Mouse (Mus musculus) cerebellum, adult 9-10 months (tissue): Measurements from ENCODE around the gene Prr3.
"Not testable (repeated sequence)": the region's sequence is repeated elsewhere in the genome, so short reads cannot be mapped to it uniquely, and the experiment has no call there.

ENCODE experiments used
- DNase-seq: peaks from one replicate; pipeline ENCODE4 v3.0.0; 2022

Prr3 gene

DNA sequence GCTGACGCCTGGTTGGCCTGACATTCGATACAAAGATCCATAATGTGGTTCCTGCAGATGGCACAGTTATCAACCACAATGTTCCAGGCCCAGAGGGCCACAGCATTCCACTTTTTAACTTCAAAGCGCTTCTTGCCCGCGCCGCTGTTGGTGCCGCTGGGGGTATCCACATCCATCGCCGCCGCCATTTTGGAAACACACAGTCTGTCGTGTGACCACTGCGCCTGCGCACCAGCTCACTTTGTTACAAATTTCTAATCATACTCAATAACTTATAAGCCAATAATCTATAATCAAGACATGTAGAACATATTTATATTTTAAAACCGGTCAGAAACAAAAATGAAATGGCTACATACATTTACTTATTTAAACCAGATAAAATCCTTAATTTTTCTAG lies 44.3 kb downstream of the Prr3 start:
- DNase-seq, result not testable (repeated sequence)

DNA sequence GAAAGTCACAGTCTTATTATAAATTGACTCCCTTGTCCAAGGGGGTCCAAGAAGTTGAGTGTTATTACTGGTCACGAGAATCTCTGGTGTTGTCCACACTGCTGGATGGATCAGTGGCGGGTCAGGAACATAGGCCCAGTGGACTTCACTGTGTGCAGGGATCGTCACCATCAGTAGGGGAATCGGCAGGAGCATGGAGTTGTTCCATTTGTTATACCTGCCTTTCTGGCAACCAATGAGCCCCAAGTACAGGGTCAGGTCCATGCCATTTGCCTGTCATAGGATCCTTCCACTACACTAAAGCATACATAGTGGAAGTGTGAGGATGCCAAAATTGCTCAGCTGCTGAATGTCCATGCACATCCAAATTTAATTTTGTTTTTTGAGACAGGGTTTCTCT lies 47.4 kb downstream of the Prr3 start:
- no peak for DNase-seq

DNA sequence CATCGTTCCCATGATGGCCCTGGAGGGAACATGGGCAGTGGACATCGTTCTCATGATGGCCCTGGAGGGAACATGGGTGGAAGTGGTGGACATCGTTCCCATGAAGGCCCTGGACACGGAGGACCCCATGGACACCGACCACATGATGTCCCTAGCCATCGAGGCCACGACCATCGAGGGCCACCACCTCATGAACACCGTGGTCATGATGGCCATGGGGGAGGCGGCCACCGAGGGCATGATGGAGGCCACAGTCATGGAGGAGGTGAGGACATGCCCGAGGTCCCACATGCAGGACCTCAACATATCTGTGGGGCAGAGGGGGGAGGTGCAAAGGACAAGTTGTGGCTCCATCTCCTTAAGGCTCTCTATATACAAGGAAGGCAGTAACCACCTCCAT lies 49.4 kb downstream of the Prr3 start:
- DNase-seq, result no peak

DNA sequence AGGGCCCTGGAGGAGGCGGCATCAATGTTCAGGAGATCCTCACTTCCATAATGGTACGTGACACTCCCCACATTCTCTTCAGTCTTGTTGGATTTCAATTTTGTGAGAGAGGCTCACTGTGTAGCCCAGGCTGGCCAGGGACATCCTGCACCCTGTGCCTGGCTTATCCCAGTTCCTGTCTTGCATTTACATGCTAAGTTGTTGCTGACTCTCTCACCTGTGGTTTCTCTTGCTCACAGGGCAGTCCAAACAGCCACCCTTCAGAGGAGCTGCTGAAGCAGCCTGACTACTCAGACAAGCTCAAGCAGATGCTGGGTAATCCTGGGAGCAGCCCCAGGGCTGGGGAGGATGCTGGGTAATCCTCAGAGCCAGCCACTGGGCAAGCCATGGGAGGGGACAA lies 50.5 kb downstream of the Prr3 start:
- no peak for DNase-seq

DNA sequence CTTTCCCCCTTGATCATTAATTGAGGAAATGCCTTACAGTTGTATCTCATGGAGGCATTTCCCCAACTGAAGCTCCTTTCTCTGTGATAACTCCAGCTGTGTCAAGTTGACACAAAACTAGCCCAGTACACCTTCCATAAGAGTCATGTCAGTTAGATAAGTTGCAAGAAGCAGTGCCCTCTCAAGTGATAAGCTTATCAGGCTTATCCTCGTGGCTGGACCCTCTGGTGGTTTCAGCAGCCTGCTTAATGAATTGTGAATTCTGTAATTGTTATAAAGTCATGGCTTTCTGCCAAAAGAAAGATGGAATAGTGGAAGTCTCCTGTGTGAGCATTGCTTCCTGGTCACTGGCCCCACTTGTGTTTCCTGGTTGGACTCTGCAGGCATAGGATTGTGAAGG lies 52.6 kb downstream of the Prr3 start:
- DNase-seq, result no peak

DNA sequence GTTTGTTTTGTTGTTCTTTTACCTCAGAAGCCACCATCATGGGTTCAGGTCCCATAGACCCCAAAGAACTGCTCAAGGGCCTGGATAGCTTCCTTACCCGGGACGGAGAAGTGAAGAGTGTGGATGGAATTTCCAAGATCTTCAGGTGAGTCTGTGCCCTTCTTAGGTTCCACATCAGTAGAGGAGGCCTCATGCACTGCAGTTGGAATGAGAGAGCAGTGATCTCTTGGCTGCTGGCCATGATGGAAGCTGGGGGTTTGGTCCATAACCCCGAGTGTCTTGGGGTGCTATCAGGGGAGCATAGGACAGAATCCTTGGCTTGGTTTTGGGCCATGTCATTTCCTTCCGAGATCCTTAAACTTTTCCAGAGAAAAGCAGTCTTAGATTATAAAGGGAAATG lies 56.8 kb downstream of the Prr3 start:
- DNase-seq, result no peak

DNA sequence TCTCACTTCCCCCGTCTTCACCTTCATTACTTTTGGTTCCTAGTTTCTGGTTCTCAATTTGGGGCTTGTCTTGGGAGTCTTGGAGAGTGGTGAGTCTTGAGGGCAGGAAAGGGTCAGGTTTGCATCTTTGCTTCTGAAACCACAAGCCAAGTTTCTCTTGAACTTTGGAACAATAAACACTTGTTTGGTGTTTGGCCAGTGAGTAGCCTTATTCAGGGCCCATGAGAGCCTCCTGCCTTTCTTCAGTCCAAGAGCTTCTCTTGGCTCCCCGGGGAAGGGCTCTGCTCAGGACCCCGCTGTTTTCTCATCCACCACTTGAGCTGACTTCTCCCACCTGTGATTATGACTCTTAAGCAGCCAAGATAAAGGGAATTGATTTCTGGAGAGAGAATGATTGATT lies 57.5 kb downstream of the Prr3 start:
- DNase-seq, result peak; percentile 34
